Mouse (Mus musculus): ENCODE data around the gene Traf2. TPM values are rescaled to one million over a fixed set of nuclear protein-coding genes. Genes with fewer than 3 reads are reported as not detected.
"Not testable (repeated sequence)": the region's sequence is repeated elsewhere in the genome, so short reads cannot be mapped to it uniquely, and the experiment has no call there.

The Traf2 gene
- polyA plus RNA-seq, 1 experiment, result 15.5 TPM

- no peak overlapping the region for H3K27ac ChIP-seq (ENCODE audit: insufficient read depth, low read depth, low read length)
- H3K4me3 ChIP-seq (ENCODE audit: insufficient read depth, low read length), result no peak overlapping the region
- H3K4me1 ChIP-seq (ENCODE audit: control insufficient read depth, insufficient read depth, low read length), result no peaks in the 10 kb centered on the region
- TF ChIP-seq POLR2A (IDR thresholded peaks at IDR 0.05; ENCODE audit: borderline replicate concordance, low read depth, low read length) (no peak), CTCF (IDR thresholded peaks at IDR 0.05; ENCODE audit: low read depth, low read length) (no peak)
These were observed 19.0 kb upstream of the Traf2 start for GRCm38 (mm10) chr2:25565741-25566140.

- TF ChIP-seq POLR2A (IDR thresholded peaks at IDR 0.05; ENCODE audit: borderline replicate concordance, low read depth, low read length) (no peak), CTCF (IDR thresholded peaks at IDR 0.05; ENCODE audit: low read depth, low read length) (no peak)
- H3K27ac ChIP-seq (ENCODE audit: insufficient read depth, low read depth, low read length), result no peak overlapping the region
These were observed 15.2 kb upstream of the Traf2 start for GRCm38 (mm10) chr2:25561946-25562345.

GRCm38 (mm10) chr2:25560551-25560950 is 13.8 kb upstream of the Traf2 start:
- TF ChIP-seq POLR2A (IDR thresholded peaks at IDR 0.05; ENCODE audit: borderline replicate concordance, low read depth, low read length) (no peak), CTCF (IDR thresholded peaks at IDR 0.05; ENCODE audit: low read depth, low read length) (no peak)
- Histone ChIP-seq H3K4me1 (ENCODE audit: control insufficient read depth, insufficient read depth, low read length) (peaks cover 10% of the 10 kb centered on the region), H3K4me3 (ENCODE audit: insufficient read depth, low read length) (no peak overlapping the region), H3K27ac (ENCODE audit: insufficient read depth, low read depth, low read length) (no peak overlapping the region)

More at GRCm38 (mm10) chr2:25561946-25562345, 15.2 kb upstream of the Traf2 start:
- Histone ChIP-seq H3K4me3 (ENCODE audit: insufficient read depth, low read length) (no peak overlapping the region), H3K4me1 (ENCODE audit: control insufficient read depth, insufficient read depth, low read length) (peaks cover 4% of the 10 kb centered on the region)

- TF ChIP-seq CTCF (IDR thresholded peaks at IDR 0.05; ENCODE audit: low read depth, low read length), result no peak
- no peak for TF ChIP-seq POLR2A (IDR thresholded peaks at IDR 0.05; ENCODE audit: borderline replicate concordance, low read depth, low read length)
- Histone ChIP-seq H3K27ac (ENCODE audit: insufficient read depth, low read depth, low read length) (no peak overlapping the region), H3K4me1 (ENCODE audit: control insufficient read depth, insufficient read depth, low read length) (peaks cover 10% of the 10 kb centered on the region), H3K4me3 (ENCODE audit: insufficient read depth, low read length) (peak overlapping the region; percentile 86)
These were observed 12.0 kb upstream of the Traf2 start for GRCm38 (mm10) chr2:25558774-25559173.

GRCm38 (mm10) chr2:25557964-25558360 is 11.2 kb upstream of the Traf2 start:
- Histone ChIP-seq H3K4me3 (ENCODE audit: insufficient read depth, low read length) (peak overlapping the region; percentile 86), H3K27ac (ENCODE audit: insufficient read depth, low read depth, low read length) (0 out of 2 replicates have a peak overlapping the region, but pooled peaks have one; percentile 18), H3K4me1 (ENCODE audit: control insufficient read depth, insufficient read depth, low read length) (peaks cover 10% of the 10 kb centered on the region)
- TF ChIP-seq CTCF (IDR thresholded peaks at IDR 0.05; ENCODE audit: low read depth, low read length) (no peak), POLR2A (IDR thresholded peaks at IDR 0.05; ENCODE audit: borderline replicate concordance, low read depth, low read length) (no peak)

- peak within 1 kb of the TSS; percentile 69 for H3K27ac ChIP-seq (ENCODE audit: insufficient read depth, low read depth, low read length)
- TF ChIP-seq POLR2A (IDR thresholded peaks at IDR 0.05; ENCODE audit: borderline replicate concordance, low read depth, low read length) (peak; percentile 86), CTCF (IDR thresholded peaks at IDR 0.05; ENCODE audit: low read depth, low read length) (no peak)
- peaks cover 10% of the 10 kb centered on the region for H3K4me1 ChIP-seq (ENCODE audit: control insufficient read depth, insufficient read depth, low read length)
- H3K4me3 ChIP-seq (ENCODE audit: insufficient read depth, low read length), result peak within 1 kb of the TSS; percentile 86
These were observed 10.7 kb upstream of the Traf2 start, which contains the start of gene Edf1 for GRCm38 (mm10) chr2:25557221-25557963. Gene Edf1 (plus strand): TSS chr2:25557847.

GRCm38 (mm10) chr2:25556296-25556695 is 9.6 kb upstream of the Traf2 start:
- no peak for TF ChIP-seq POLR2A (IDR thresholded peaks at IDR 0.05; ENCODE audit: borderline replicate concordance, low read depth, low read length)
- no peak for TF ChIP-seq CTCF (IDR thresholded peaks at IDR 0.05; ENCODE audit: low read depth, low read length)
- Histone ChIP-seq H3K27ac (ENCODE audit: insufficient read depth, low read depth, low read length) (no peak overlapping the region), H3K4me3 (ENCODE audit: insufficient read depth, low read length) (no peak overlapping the region), H3K4me1 (ENCODE audit: control insufficient read depth, insufficient read depth, low read length) (peaks cover 10% of the 10 kb centered on the region)

- not testable (repeated sequence) for H3K27ac ChIP-seq (ENCODE audit: insufficient read depth, low read depth, low read length)
- H3K4me1 ChIP-seq (ENCODE audit: control insufficient read depth, insufficient read depth, low read length), result peaks cover 11% of the 10 kb centered on the region
These were observed 8.7 kb upstream of the Traf2 start for GRCm38 (mm10) chr2:25555479-25555878.

GRCm38 (mm10) chr2:25553171-25553786 is 6.5 kb upstream of the Traf2 start:
- H3K27ac ChIP-seq (ENCODE audit: insufficient read depth, low read depth, low read length); H3K4me3 ChIP-seq (ENCODE audit: insufficient read depth, low read length): not testable (repeated sequence)
- peaks cover 25% of the 10 kb centered on the region for H3K4me1 ChIP-seq (ENCODE audit: control insufficient read depth, insufficient read depth, low read length)

More at GRCm38 (mm10) chr2:25555479-25555878, 8.7 kb upstream of the Traf2 start:
- H3K4me3 ChIP-seq (ENCODE audit: insufficient read depth, low read length), result not testable (repeated sequence)

GRCm38 (mm10) chr2:25551186-25551585 is 4.4 kb upstream of the Traf2 start:
- peaks cover 22% of the 10 kb centered on the region for H3K4me1 ChIP-seq (ENCODE audit: control insufficient read depth, insufficient read depth, low read length)
- TF ChIP-seq CTCF (IDR thresholded peaks at IDR 0.05; ENCODE audit: low read depth, low read length), result peak; percentile 16; the same call in 1 of the 2 replicates
- TF ChIP-seq POLR2A (IDR thresholded peaks at IDR 0.05; ENCODE audit: borderline replicate concordance, low read depth, low read length), result no peak
- H3K4me3 ChIP-seq (ENCODE audit: insufficient read depth, low read length), result no peak overlapping the region
- no peak overlapping the region for H3K27ac ChIP-seq (ENCODE audit: insufficient read depth, low read depth, low read length)
